Mouse (Mus musculus) heart, embryonic 13.5 days (tissue): ENCODE measurements around the gene Cc2d1b. TPM values are rescaled to one million over a fixed set of nuclear protein-coding genes. Genes with fewer than 3 reads are reported as not detected.

Experiments
- ATAC-seq: fragments of 200-750 bp; cut with Nextera tagmentation; 2 replicates; pipeline ENCODE4 v1.8.0; 2017; ENCODE audit warnings: moderate TSS enrichment; ENCODE audit not compliant: insufficient number of reproducible peaks, low FRiP score, low TSS enrichment; ENCODE audit errors: extremely low read depth
- H3K27ac ChIP-seq: fragments of 300-500 bp; sonication (generic); replicated peaks from 2 replicates; pipeline ENCODE4 v1.5.1; 2015; ENCODE audit warnings: moderate library complexity, mild to moderate bottlenecking, inconsistent platforms
- H3K27me3 ChIP-seq: fragments of 300-500 bp; sonication (generic); replicated peaks from 2 replicates; pipeline ENCODE4 v1.6.1; 2015; ENCODE audit warnings: mild to moderate bottlenecking, inconsistent platforms
- H3K36me3 ChIP-seq: fragments of 300-500 bp; sonication (generic); 2 replicates; pipeline ENCODE4 v1.6.1; 2015; ENCODE audit warnings: mild to moderate bottlenecking, inconsistent platforms
- H3K4me1 ChIP-seq: fragments of 300-500 bp; sonication (generic); 2 replicates; pipeline ENCODE4 v1.6.1; 2015; ENCODE audit warnings: inconsistent platforms
- H3K4me2 ChIP-seq: fragments of 300-500 bp; sonication (generic); 2 replicates; pipeline ENCODE4 v1.6.1; 2015; ENCODE audit warnings: inconsistent platforms, mild to moderate bottlenecking, moderate library complexity
- H3K4me3 ChIP-seq: fragments of 300-500 bp; sonication (generic); 2 replicates; pipeline ENCODE4 v1.5.1; 2015; ENCODE audit warnings: moderate library complexity, mild to moderate bottlenecking, inconsistent platforms
- H3K9ac ChIP-seq: fragments of 300-500 bp; sonication (generic); 2 replicates; pipeline ENCODE4 v1.6.1; 2015; ENCODE audit warnings: inconsistent platforms, mild to moderate bottlenecking, moderate library complexity
- H3K9me3 ChIP-seq: fragments of 300-500 bp; sonication (generic); 2 replicates; pipeline ENCODE4 v1.6.1; 2016; ENCODE audit warnings: inconsistent platforms
- WGBS: fragments of 180-500 bp; shearing (Covaris S2); methylation state at CpG from one replicate; pipeline ENCODE4 v1.1.7; 2015; ENCODE audit warnings: mixed read lengths; 5-methylcytosine and 5-hydroxymethylcytosine counted together
- polyA plus RNA-seq: library from polyadenylated mRNA; unstranded; fragments of >200 nt; fragmentation: Nextera tagmentation; extraction: Ambion mirVana; gene quantifications from 2 replicates; pipeline ENCODE4 v1.2.1, GENCODE M21; 2015

Cc2d1b gene
- polyA plus RNA-seq, 1 experiment from 2014 or later: 15.3 TPM

- WGBS: 74% methylated on average over 5 of the region's 5 CpGs
- ATAC-seq: no peak
- Histone ChIP-seq H3K36me3 (peaks cover 76% of the 10 kb centered on the region), H3K4me3 (no peak overlapping the region), H3K27me3 (no peaks in the 10 kb centered on the region), H3K4me2 (no peak overlapping the region), H3K27ac (no peak overlapping the region), H3K9me3 (no peaks in the 10 kb centered on the region), H3K4me1 (no peaks in the 10 kb centered on the region), H3K9ac (no peak overlapping the region)
These were observed 19.0 kb downstream of the Cc2d1b start for GRCm38 (mm10) chr4:108638752-108639151.

- Histone ChIP-seq H3K9me3 (no peaks in the 10 kb centered on the region), H3K4me3 (no peak overlapping the region), H3K36me3 (peaks cover 34% of the 10 kb centered on the region), H3K27ac (no peak overlapping the region), H3K4me2 (no peak overlapping the region), H3K9ac (no peak overlapping the region), H3K27me3 (no peaks in the 10 kb centered on the region), H3K4me1 (no peaks in the 10 kb centered on the region)
- 55% methylated on average over 2 of the region's 2 CpGs for WGBS
- no peak for ATAC-seq
These were observed 44.7 kb downstream of the Cc2d1b start for GRCm38 (mm10) chr4:108664407-108664806.

Other genes starting within 250 kb of the Cc2d1b start
- 1.1 and 1.8 TPM in 2 replicates for gene Shisal2a, start 236.6 kb upstream of the Cc2d1b start, polyA plus RNA-seq
- 61.6 and 61.9 TPM in 2 replicates for gene Gpx7, start 213.0 kb upstream of the Cc2d1b start, polyA plus RNA-seq
- 44.4 and 45.6 TPM in 2 replicates for gene Tut4, start 160.5 kb upstream of the Cc2d1b start, polyA plus RNA-seq
- gene Prpf38a, start 40.6 kb upstream of the Cc2d1b start, polyA plus RNA-seq: 56.9 and 63.9 TPM in 2 replicates
- 5.1 and 6.6 TPM in 2 replicates for gene Orc1, start 40.5 kb upstream of the Cc2d1b start, polyA plus RNA-seq
- gene 3110021N24Rik, start 99.7 kb downstream of the Cc2d1b start, polyA plus RNA-seq: 1.0 and 1.1 TPM in 2 replicates
- 2.8 TPM in 2 replicates for gene Zfyve9, start 160.9 kb downstream of the Cc2d1b start, polyA plus RNA-seq
- 163 and 171 TPM in 2 replicates for gene Btf3l4, start 213.7 kb downstream of the Cc2d1b start, polyA plus RNA-seq
- 121 and 130 TPM in 2 replicates for gene Txndc12, start 214.7 kb downstream of the Cc2d1b start, polyA plus RNA-seq
- 24.6 and 27.6 TPM in 2 replicates for gene Kti12, start 227.8 kb downstream of the Cc2d1b start, polyA plus RNA-seq
- gene A730015C16Rik, start 228.7 kb downstream of the Cc2d1b start, polyA plus RNA-seq: 0.83 and 1.4 TPM in 2 replicates